Mouse (Mus musculus) small intestine, adult 2 months (tissue): Measurements from ENCODE around the gene Ddx27. TPM values are rescaled to one million over a fixed set of nuclear protein-coding genes. Genes with fewer than 3 reads are reported as not detected.
A peak's percentile ranks its signal among the peaks of the same experiment; 100 is the strongest.

Experiments used
- H3K27ac ChIP-seq: fragments of 200-500 bp; 2 replicates; pipeline ENCODE4 v1.5.1; 2012; ENCODE audit warnings: low read depth, low read length, control low read depth, inconsistent platforms; ENCODE audit not compliant: insufficient read depth
- H3K27me3 ChIP-seq: fragments of 200-500 bp; 2 replicates; pipeline ENCODE4 v1.6.1; 2012; ENCODE audit warnings: mild to moderate bottlenecking, moderate library complexity, low read length, inconsistent platforms; ENCODE audit not compliant: control insufficient read depth, insufficient read depth
- H3K36me3 ChIP-seq: fragments of 200-500 bp; 2 replicates; pipeline ENCODE4 v1.6.1; 2012; ENCODE audit warnings: mild to moderate bottlenecking, low read length, control low read depth, inconsistent platforms; ENCODE audit not compliant: control insufficient read depth, insufficient read depth
- H3K4me1 ChIP-seq: fragments of 200-500 bp; 2 replicates; pipeline ENCODE4 v1.6.1; 2012; ENCODE audit warnings: low read length, inconsistent platforms, mixed read lengths; ENCODE audit not compliant: control insufficient read depth, insufficient read depth, insufficient read length
- H3K4me3 ChIP-seq: fragments of 200-500 bp; 2 replicates; pipeline ENCODE4 v1.5.1; 2012; ENCODE audit warnings: low read depth, mild to moderate bottlenecking, control low read depth, inconsistent platforms, low read length, moderate library complexity
- CTCF ChIP-seq: fragments of 200-500 bp; IDR thresholded peaks from 2 replicates; pipeline ENCODE4 v1.5.1; 2012; ENCODE audit warnings: low read depth, mild to moderate bottlenecking, control low read depth, inconsistent platforms, low read length, moderate library complexity, mixed read lengths; ENCODE audit not compliant: insufficient replicate concordance, insufficient read length; ENCODE audit errors: extremely low read depth
- POLR2A ChIP-seq: fragments of 200-500 bp; IDR thresholded peaks from 2 replicates; pipeline ENCODE4 v1.6.1; 2012; ENCODE audit warnings: low read depth, mild to moderate bottlenecking, control low read depth, inconsistent platforms, low read length, moderate library complexity
- WGBS: fragments of 180-500 bp; shearing (Covaris S2); methylation state at CpG from one replicate; pipeline ENCODE4 v1.1.7; 2018; 5-methylcytosine and 5-hydroxymethylcytosine counted together
- polyA plus RNA-seq: library from polyadenylated mRNA; depleted of rRNA; stranded (reverse); fragments of >200 nt; gene quantifications from 2 replicates; pipeline ENCODE4 v1.2.3, GENCODE M21; 2012

Gene Ddx27
- polyA plus RNA-seq, 1 experiment: 14.7 TPM

DNA sequence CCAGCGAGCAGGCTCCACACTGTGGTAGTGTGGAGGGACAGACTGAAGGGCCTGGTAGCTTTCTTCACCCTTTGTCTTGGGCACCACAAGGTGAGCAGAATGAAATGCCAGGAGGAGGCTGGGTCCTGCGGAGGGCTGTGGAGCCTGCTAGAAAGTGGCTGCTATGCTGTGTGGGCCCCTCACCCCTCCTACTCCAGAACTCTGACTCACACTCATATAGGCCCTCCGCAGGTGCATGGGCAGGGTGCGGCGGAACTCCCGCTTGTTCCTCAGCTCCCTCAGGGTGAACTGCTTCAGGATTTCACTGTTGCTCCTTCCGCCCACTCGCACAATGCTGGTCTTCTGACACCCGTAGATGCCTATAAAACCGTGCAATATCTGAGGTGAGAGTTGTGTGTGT lies 33.2 kb downstream of the Ddx27 start:
- Histone ChIP-seq H3K4me3 (no peak overlapping the region), H3K27ac (no peak overlapping the region), H3K27me3 (no peaks in the 10 kb centered on the region), H3K4me1 (no peaks in the 10 kb centered on the region), H3K36me3 (peaks cover 79% of the 10 kb centered on the region)
- TF ChIP-seq CTCF (no peak), POLR2A (no peak)
- 86% methylated on average over 10 of the region's 10 CpGs for WGBS

DNA sequence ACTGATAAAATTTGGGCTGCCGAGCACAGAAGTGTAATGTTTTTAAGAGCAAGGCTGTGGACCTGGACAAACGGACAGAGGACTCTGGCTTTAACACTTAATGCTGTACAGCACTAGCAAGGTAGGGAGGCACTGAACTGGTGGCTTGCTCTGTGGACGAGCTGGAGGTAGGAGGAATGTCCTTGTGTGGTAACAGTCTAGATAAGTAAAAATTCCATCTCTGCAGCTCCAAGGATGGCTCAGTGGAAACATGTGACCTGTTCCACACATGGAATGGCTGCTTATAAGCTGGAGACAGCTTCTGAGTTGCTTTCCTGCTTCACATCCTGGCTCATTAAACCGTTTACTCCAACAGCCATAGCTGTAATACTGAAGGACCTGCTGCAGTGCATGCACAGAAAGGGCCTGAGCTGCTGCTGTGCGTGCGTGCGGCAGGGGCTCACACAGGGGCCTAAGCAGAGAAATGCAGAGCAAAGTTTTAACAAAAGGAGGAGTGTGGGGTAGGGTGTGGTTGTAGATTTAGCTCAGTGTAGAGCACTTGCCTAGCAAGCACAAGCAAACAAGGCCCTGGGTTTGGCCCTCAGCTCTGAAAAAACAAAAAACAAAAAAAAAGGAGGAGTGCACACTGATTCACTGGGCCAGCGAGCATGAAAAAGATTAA lies 33.8 kb downstream of the Ddx27 start:
- peaks cover 4% of the 10 kb centered on the region; the same call in 1 of the 2 replicates for H3K4me1 ChIP-seq
- no peak for TF ChIP-seq CTCF
- no peak for TF ChIP-seq POLR2A
- H3K27me3 ChIP-seq: no peaks in the 10 kb centered on the region
- H3K36me3 ChIP-seq: peaks cover 79% of the 10 kb centered on the region
- WGBS: 91% methylated on average over 8 of the region's 8 CpGs
- H3K27ac ChIP-seq: no peak overlapping the region
- H3K4me3 ChIP-seq: no peak overlapping the region

DNA sequence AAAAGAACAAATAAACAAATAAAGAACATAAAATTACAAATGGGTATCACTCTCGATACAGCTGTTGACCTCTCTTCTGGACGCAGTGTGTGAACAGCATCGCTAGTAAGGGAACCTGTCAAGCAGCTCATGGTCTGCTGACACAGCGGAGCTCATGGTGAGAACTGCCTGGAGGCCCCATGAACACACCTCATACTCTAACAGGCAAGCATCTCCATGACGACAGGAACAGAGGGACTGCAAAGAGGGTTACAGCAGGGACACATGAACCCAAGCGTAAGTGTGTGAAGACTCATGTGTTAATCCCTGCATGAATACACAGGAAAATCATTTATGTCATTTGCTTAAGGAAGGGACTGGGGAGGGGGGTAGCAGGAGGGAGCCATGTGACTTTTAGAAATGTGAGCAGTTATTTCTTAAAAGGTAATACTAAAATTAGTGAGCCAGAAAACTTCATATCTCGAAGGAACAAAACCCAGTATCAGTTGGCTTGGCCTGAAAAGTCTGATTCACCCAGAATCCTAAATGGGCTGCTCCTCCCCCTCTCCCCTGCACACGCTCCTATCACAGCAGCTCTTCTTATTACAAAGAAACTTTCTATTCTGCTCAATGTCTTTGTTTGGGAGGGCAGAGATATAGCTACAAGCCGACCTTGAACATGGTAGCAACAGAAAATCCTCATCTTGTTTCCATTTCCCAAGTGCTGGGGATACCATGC lies 38.3 kb downstream of the Ddx27 start:
- TF ChIP-seq CTCF (no peak), POLR2A (no peak)
- H3K27ac ChIP-seq: no peak overlapping the region
- peaks cover 13% of the 10 kb centered on the region; the same call in 1 of the 2 replicates for H3K4me1 ChIP-seq
- WGBS: 69% methylated on average over 9 of the region's 9 CpGs
- H3K36me3 ChIP-seq: peaks cover 77% of the 10 kb centered on the region
- no peaks in the 10 kb centered on the region for H3K27me3 ChIP-seq
- no peak overlapping the region for H3K4me3 ChIP-seq

DNA sequence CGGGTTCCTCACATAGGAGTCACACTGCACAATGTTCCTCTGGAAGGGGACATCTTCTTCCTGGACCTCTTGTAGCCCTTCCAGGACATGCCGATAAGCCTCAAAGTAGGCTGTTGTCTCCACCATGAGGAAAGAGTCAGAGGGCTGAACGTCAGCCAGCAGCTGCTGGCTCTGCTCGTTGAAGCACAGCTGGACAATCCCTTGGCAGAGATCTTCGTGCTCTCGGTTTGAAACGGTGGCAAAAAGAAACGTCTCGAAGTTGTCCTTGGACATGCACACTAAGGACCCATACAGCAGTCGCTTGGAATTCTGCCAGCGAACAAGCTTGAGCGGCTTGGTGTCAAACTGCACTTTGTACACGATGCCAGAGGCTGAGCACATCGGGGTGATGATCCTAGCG lies 40.4 kb downstream of the Ddx27 start:
- no peak overlapping the region for H3K27ac ChIP-seq
- no peak overlapping the region for H3K4me3 ChIP-seq
- no peaks in the 10 kb centered on the region for H3K27me3 ChIP-seq
- TF ChIP-seq CTCF (no peak), POLR2A (no peak)
- WGBS: 46% methylated on average over 15 of the region's 15 CpGs
- H3K36me3 ChIP-seq: peaks cover 62% of the 10 kb centered on the region
- peaks cover 19% of the 10 kb centered on the region for H3K4me1 ChIP-seq

DNA sequence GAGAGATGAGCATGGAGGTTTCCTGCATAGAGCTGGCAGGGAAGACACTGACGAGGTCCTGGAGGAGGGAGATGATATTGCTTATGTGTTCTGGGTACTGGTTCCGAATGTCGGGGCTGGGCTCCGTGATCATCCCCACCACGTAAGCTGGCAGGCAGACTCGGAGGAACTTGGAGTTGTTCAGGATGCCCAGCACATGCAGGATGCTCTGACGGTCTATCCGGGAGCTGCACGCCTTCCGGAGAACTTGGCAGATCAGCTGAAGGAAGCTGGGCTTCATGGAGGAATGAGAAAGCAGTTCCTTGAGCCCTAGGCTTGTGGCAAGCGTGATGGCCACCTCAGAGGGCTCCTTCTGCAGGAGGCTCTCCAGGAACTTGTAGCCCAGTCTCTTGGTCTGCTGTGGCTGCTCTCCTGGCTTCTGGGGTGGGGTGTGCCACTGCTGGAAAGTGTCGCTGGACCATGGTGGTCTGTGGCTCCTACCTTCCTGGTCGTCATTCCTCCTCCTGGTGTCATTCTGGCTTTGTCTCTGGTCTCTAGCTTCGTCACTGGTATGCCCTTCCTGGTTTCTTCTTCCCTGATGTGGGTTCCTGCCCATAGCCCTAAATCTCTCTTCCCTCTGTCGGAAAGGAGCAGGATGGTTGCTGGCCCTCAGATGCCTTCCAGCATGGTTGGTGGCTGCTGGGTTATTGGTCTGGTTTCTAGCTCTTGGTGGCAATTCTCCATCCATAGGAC lies 41.4 kb downstream of the Ddx27 start:
- Histone ChIP-seq H3K27ac (no peak overlapping the region), H3K36me3 (peaks cover 55% of the 10 kb centered on the region), H3K27me3 (no peaks in the 10 kb centered on the region), H3K4me1 (peaks cover 19% of the 10 kb centered on the region), H3K4me3 (no peak overlapping the region)
- TF ChIP-seq POLR2A (no peak), CTCF (no peak)
- WGBS: 94% methylated on average over 15 of the region's 15 CpGs

DNA sequence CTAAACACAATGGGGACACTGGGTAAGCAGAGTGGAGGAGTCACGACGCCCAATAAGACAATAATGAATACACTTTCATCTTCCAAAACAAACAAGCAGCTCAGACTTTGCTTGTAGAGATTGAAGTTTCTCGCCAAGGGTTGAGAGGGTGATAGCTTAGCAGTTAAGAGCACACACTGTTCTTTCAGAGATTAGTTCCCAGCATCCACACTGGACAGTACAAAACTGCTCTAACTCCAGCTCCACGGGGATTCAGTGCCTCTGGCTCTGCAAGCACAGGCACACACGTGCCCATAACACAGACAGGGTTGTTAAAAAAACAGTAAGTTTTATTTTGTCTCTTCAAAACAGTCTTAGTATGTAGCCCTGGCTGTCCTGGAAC lies 41.9 kb downstream of the Ddx27 start:
- Histone ChIP-seq H3K27ac (no peak overlapping the region), H3K27me3 (no peaks in the 10 kb centered on the region), H3K36me3 (peaks cover 51% of the 10 kb centered on the region), H3K4me3 (no peak overlapping the region), H3K4me1 (peaks cover 19% of the 10 kb centered on the region)
- 68% methylated on average over 5 of the region's 5 CpGs for WGBS
- TF ChIP-seq POLR2A: no peak
- no peak for TF ChIP-seq CTCF

DNA sequence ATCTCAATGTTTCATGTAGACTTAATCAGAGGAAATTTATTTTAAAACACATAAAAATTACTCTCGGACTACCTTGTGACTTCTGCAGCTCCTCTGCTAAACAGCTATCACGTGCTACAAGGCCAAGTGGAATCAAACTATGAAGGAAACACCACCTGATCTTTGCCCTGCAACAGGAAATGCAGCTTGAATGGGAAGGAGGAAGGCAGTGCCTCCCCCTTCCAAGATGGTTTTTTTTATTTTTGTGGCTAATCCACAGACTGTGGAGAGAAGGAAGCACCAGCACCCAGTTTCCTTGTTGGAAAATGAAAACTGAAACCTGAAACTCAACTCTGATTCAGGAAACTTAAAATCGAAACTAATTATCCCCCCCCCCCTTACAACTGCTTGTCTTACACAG lies 43.2 kb downstream of the Ddx27 start:
- H3K27me3 ChIP-seq: no peaks in the 10 kb centered on the region
- TF ChIP-seq CTCF (no peak), POLR2A (no peak)
- 9% methylated on average over 3 of the region's 3 CpGs for WGBS
- H3K27ac ChIP-seq: peak overlapping the region; percentile 44
- H3K4me1 ChIP-seq: peaks cover 19% of the 10 kb centered on the region
- H3K36me3 ChIP-seq: peaks cover 43% of the 10 kb centered on the region
- H3K4me3 ChIP-seq: no peak overlapping the region
